Mouse (Mus musculus) olfactory bulb, adult 2 months (tissue): ENCODE data around the gene Rad54l2.

Experiments used
- CTCF ChIP-seq: fragments of 200-500 bp; IDR thresholded peaks from 2 replicates; pipeline ENCODE4 v1.5.1; 2012; ENCODE audit warnings: low read depth, mild to moderate bottlenecking, low read length, moderate library complexity; ENCODE audit not compliant: insufficient read depth
- POLR2A ChIP-seq: fragments of 200-500 bp; IDR thresholded peaks from 2 replicates; pipeline ENCODE4 v1.6.1; 2012; ENCODE audit warnings: mild to moderate bottlenecking, low read depth, low read length, moderate library complexity; ENCODE audit not compliant: insufficient read depth

- TF ChIP-seq CTCF: no peak
- TF ChIP-seq POLR2A: no peak
Measured at GRCm38 (mm10) chr9:106769781-106770180, 19.2 kb downstream of the Rad54l2 start.
